Mouse (Mus musculus) retina, embryonic 14.5 days (tissue): ENCODE measurements at regions not wholly inside any gene's neighbourhood (a gene's known extent, or its start where the extent isn't known, plus 50 kb on each side); places are given as distances from the start of the nearest gene placed in this dataset.

ENCODE experiments used
- DNase-seq: peaks from one replicate; pipeline ENCODE4 v3.0.0-alpha.2; 2015; ENCODE audit warnings: low spot score

DNA sequence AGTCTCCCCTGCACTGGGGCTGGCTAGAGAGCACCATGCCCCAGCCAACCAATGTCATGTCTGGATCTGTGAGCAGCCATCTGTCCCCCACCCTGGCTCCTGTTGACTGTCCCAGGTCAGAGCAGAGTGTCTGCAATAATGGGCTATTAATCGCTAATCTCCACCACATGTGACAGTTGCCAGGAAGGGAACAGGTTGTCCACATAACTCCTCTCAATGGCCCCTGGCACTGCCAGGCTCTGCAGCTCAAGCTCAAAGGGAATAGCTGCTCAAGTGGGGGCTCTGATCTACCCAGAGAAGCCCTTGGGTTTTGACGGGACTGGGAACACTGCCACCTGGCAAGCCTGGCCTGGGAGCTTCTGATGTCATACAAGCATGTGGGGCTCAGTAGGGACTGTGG lies 231.4 kb downstream of the Cryba4 start:
- DNase-seq: no peak

DNA sequence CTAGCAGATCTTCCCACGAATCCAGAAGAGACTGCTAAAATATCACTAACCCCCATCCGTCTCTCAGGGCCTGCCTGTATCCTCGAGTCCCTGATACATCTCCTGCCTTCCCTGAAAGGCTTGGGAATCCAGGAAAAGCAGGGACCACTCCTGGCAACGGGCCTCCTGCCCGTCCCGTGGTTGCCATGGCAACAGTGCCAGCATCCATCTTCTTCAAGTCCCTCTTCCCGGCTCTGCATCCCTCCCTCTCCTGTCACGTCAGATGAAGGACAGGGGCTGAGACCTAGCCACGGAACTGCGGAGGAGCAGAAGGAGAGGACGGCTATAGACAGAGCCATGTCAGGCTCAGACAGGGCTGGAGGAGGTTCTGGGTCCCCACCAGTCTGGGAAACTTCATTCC lies 222.4 kb downstream of the Cryba4 start:
- DNase-seq: peak; percentile 64

DNA sequence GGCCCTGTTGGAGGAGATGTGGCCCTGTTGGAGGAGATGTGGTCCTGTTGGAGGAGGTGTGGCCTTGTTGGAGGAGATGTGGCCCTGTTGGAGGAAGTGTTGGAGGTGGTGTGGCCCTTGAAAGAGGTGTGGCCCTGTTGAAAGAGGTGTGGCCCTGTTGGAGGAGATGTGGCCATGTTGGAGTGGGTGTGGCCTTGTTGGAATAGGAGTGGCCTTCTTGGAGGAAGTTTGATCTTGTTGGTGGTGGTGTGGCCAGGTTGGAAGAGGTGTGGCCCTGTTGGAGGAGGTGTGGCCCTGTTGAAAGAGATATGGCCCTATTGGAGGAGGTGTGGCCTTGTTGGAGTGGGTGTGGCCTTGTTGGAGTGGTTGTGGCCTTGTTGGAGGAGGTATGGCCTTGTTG lies 220.3 kb downstream of the Cryba4 start:
- DNase-seq: no peak

DNA sequence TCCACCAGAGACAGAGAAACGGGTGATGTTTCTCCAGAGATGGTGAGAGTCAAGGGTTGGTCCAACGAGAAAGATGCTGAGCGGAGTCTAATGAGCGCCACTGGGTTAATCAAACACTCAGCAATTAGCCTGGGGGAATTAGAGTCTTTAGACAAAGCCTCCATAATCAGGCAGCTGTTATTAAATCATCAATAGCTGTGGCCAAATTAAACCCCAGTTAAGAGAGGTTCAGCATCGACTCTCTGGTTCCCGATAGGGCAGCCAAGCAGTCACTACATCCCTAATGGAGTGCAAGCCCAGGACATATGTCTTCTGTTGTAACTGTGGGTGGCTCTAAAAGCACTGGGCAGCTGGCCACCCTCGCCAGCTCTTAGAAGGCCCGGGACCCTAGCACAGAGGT lies 216.9 kb downstream of the Cryba4 start:
- peak; percentile 30 for DNase-seq

DNA sequence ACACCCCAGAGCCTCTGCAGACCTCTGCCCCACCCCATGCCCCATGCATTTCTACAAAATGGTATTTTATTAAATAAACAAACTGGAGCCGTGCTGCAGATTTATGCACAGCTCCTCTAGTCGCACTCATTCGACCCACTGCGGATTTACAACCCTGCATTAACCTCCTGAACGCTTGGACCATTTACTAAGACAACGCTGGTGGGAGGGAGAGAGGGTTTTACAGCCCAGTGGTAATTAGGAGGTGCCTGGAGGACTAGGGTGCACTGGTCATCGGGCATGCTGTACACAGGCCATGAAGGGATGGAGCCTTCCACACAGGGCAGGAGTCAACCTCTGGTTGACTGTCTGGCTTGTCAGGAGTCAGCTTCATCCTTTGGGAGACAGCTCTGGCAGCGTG lies 215.2 kb downstream of the Cryba4 start:
- no peak for DNase-seq

DNA sequence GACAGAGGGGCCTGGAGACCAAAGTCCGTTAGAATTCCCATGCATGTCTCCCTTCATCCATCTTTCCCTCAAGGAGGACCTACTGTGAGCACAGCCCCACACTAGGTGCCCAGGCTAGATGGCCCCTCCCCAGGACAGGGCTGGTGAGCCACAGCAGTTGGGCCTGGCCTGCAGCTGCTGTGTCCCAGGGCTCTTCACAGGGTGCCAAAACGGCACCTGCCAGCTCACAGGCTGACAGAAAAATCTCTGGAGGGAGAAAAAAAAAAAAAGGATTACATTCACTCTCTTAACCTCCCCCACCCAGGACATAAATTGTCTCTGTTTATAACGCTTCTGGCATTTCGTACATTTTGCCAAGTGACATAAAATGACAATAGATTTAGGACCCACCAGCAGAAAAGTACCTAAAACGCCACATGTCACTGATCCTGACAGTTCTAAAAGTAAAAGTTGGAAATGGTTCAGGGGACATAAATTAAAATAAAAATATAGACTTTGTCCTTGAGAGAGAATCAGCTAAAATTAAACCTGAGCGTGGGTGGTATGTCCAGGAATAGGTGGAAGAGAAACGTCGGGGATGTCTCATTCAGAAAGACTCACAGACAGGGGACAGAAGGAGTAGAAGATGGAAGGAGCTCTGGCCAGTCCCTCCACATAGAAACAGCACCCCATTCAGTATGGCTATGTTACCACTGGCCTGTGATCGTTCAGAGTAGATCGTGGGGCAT lies 212.5 kb downstream of the Cryba4 start:
- DNase-seq: no peak

DNA sequence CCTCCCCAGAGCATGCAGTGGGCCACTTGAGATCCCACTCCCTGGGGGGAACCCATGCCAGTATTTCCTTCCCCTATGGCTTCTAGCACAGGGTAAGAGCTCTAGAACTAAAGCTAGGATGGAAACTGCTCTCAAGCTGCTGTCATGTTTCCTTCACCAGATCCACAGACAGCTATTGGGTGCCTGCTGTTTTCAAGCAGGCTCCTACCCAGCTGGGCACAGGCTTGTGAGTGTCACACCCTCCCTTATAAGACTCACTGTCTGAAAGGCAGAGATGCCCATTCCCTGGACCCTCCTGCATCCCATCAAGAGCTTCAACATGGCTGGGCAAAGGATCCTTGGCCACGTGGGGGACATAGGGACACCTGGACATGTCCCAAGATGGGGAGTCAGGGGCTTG lies 211.6 kb downstream of the Cryba4 start:
- no peak for DNase-seq

DNA sequence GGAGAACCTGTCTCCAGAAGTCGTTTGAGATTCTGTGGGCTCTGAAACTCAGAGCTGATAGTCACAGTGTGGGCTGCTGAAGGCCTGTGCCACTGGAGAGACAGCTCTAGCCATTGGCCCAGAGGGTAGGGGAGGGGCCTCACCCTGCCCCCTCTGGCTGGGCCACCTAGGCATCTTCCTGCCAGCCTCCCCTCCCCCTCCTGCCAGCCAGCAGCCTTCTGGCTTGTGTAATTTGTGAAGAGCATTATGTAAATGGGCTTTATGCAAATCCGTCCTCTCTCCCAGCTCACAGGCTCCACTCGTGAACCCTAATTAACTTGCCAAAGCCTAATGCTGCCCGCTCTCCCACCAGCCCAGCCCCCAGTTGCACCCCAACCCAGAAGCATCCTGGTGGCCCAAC lies 211.0 kb downstream of the Cryba4 start:
- DNase-seq: no peak

DNA sequence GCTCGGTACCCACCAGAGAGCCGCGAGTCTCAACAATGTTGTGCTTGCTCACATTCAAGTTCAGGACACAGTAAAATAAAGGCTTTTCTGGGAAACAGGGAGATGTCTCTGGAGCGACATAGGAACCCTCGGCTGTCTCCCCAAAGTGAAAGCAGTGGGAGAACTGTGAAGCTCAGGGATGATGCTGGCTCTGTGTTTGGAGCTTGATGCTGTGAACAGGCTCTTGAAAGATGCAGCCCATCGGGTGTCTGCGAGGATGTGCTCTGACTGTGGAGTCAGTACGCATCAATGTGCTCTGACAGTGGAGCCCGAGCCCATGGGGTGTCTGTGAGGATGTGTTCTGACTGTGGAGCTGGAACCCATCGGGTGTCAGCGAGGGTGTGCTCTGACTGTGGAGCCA lies 210.1 kb downstream of the Cryba4 start:
- no peak for DNase-seq

DNA sequence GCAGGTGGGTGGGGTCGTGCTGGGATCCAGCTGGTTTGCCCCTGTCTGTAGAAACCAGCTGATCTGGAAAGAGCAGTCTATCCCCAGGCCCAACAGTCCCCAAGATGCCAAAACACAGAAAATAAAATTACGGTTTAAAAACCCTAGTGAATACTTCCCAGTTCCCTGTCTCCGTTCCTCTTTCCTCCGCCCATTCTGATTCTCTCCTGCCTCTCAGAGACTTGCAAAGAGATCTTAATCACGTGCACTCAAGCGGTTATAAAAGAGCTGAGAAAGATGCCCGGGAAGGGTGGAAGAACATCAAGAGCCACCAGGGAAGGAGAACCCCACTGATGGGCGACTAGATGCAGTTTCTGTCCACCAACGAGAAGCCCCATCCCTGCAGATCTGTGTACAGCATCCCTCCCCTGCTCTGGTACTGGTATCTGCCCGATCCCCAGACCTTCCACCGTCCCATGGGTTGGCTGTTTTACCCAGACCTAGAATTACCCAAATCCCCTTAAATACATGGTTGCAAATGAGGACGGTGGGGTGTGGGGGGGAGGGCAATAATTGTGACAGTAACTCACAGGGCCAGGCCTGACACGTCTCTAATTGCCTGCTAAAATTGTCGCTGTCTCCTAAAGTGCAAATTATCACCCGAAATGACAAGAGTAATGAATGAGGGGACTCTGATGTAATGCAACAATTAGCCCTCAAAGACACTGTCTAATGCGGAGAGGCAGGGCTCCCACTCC lies 202.1 kb downstream of the Cryba4 start:
- peak; percentile 37 for DNase-seq

DNA sequence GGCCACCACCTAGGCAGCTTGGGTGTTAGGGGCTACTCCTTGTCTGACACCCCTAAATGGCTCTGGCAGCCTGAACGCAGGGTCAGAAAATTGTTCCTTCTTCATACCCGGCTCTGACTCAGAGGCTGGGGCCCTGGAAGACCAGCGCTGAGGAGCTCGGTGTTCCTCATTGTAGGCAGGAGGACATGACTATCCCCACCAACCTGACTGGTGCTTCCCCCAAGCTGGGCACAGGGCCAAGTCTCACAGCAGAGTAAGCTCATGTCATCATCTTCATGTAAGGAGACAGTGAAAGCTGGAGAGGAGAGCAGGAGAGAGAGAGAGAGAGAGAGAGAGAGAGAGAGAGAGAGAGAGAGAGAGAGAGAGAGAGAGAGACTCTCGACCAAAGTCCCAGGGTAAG lies 201.4 kb downstream of the Cryba4 start:
- no peak for DNase-seq

DNA sequence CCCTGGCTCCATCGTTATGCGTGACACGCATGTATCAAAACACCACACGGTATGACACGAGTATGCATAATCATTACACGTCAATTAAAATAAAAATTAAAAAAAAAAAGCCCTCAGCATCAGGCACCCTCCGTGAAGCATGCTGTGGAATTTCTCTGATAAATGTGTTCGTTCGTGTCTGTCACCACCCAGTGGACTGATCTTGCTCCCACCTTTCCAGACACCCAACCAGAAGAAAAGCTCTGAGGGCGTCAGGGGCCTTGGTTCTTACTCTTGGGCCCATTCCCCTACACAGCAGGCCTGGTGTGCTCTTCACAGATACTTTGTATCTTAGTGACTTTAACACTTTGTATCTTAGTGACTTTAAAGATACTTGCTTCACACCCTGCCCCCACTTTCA lies 200.5 kb downstream of the Cryba4 start:
- no peak for DNase-seq

DNA sequence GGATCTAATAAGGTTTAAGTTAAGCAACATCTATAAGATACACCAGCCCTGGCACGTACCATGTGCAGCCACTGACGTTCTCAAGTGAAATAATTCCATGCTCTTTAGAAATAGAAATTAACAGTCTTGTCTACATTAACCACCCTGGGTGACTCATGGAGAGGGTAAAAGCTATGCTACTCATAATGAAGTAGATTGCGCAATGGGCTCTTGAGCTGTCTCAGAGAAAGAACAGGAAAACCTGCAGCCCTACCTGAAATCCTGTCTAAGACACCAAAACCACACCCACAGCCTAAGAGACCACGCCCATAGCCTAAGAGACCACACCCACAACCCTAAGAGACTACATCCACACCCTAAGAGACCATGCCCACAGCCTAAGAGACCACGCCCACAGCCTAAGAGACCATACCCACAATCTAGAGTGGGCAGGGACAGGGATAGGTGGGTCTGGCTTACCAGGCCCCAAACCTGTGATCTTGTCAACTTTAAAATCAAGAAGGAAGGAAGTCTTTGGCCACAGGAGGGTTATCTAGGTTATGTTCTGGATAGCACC lies 198.6 kb downstream of the Cryba4 start:
- no peak for DNase-seq

DNA sequence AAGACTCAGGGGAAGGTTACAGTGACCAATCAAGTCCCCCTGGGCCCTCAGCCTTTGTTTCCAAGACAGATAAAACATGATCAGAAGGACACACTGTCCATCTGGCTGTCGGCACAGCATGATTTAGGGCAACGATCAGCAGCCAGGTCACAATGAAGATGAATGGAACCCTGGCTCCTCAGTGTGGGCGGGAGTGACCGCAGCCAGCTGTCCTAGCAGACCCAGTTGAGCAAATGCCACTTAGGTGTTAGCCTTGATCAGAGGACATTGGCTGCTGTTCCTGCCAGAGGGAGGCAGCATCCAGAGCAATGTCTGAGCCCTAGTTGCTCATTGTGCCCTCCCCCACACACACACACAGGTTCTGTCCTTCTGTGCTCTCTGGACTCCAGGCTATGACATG lies 197.3 kb downstream of the Cryba4 start:
- no peak for DNase-seq

DNA sequence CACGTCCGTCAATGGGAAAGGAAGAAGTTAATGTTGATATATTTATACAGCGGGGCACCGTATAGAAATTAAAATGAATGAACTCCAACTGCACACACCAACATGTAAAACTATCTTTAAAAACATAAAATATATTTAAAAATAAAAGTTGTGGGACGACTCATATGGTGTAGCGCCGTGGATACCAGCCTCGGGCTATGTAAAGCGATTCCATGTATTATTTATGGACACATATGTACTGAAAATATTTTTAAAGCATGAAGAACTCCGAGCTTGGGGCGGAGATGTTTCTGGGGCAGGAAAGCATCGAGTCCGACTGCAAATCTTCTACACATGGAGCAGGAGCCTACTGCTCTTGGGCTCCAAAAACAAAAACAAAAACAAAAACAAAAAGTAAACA lies 182.4 kb downstream of the Cryba4 start:
- DNase-seq: no peak

DNA sequence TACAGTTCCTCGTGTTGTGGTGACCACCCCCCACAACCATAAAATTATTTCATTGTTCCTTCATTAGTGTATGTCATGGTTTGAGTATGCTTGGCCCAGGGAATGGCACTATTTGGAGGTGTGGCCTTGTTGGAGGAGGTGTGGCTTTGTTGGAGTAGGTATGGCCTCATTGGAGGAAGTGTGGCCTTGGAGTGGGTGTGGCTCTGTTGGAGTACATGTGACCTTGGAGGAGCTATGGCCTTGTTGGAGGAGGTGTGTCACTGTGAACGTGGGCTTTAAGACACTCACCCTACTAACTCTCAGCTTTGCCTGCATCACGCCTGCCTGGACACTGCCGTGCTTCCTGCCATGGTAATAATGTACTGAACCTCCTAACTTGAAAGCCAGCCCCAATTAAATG lies 179.9 kb downstream of the Cryba4 start:
- DNase-seq: no peak

DNA sequence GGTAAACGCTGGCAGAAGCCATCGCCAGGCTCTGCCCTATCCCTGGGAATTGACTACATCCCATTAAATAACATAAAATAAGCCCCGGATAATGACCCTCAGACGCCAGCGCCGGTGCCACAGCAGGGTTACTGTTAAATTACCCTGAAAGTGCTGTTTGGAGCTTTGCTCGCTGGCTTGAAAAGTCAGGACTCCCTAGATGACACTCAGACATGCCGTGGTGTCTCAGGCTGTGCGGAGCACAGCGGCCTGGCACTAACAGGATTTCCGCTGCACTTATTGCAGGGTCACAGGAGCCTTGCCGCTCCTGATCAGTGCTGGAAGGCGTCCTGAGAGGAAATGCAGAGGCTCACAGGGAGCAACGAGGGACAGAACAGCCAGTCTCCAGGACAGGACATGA lies 175.2 kb downstream of the Cryba4 start:
- DNase-seq: peak; percentile 54

DNA sequence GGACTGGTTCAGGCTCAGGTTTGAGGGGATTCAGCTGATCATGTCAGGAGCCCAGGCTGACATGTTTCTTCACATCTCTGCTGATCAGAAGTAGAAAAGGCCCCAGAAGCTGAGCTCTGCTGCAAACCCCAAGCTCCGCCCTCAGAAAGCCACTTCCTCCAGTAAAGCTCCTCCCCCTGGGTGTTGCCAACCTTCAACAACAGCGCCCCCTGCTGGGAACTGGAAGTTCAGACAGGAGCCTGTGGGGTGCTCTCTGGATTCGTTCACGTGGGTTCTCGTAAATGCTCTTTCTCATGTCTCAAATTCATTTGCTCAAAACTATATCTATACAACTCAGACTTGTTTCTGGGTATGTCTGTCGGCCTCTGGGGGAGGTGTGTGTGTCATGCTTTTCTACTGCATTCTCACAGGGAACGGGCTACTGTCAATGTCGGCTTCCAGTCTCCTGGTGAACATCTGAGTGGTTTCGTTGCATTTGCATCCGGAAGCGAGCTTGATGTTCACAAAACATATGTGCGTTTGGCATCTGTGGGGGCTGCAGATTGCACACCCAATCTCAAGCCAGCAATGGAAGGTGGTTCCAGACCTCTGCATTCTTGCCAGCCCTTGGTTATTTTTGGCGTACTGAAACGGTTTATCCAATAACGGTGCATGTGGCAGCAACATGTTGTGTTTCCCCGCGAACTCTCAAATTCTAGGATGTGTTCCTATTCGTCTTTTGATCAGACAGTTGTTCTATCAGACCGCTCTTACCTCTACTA lies 174.3 kb downstream of the Cryba4 start:
- DNase-seq: peak; percentile 77

DNA sequence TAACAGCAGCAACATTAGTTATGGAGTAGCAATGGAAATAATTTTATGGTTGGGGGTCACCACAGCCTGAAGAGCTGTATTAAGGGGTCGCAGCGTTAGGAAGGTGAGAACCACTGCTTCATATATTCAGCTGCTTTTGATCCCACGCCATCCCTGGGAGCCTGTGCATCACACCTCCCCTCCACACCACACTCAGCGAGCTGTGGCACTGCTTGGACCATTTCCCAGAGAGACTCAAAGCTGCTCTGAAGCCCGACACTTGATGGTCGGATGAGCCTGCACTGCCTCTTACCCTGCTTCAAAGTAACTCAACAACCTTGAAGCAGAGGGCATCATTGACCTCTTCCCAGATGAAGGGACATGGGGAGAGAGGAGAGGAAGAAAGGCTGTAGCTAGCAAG lies 171.3 kb downstream of the Cryba4 start:
- no peak for DNase-seq

DNA sequence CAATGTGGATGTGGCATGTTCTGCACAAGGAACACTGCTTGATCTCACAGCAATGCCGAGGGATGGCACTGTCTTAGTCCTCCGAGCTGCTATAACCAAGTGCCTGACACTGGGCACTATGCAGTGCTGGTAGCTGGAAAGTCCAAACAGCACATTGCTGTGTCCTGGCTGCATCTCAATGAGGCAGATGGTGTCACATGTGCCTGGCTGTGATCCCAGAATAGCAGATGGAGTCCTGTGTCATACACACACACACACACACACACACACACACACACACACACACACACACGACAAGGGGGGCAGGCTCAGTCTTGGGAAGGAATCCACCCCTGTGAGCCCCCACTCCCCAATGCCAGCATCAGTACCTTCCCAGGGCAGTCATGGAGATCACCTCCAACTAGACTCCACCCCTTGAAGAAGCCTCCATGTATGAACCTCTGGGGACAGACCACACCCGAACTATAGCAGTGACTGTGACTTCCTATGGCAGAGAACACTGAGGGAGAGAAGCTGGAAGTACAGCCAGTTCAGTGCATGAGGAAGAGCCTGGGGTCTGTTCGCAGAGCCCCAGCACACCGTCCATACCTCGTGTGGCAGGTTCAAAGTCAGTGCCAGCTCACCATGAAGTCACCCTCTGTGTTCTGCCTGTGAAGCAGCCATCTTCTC lies 160.3 kb downstream of the Cryba4 start:
- DNase-seq: no peak

DNA sequence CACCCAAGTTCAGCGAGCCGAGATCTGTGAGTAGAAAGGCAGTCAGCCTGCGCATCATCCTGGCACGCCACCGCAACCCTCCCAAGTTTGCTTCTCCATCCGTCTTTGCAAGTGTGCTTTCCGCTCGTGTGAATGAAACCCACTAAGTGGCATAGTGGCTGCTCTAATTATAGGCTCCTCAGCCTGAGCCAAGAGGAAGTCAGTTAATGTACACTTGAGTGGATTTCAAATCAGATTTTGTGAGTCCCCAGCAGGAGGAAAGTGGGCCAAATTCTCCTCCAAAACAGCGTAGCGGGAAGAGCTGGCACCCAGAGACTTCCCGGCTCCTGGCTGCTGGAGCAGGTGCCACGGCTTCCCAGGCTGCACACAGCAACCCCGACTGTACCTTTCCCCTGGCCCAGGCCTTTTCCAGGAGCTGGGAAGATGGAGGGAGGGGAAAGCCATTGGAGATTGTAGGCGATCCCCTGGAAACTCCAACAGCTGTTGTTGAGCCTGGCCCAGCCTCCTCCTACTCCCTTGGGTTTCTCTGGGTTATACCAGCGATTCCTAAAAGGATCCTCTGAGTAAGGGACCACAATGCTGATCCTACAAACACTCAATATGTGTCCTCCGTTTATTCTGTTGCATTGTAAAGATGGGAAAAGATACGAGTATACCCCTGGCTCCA lies 158.3 kb downstream of the Cryba4 start:
- peak; percentile 51 for DNase-seq
